Mouse (Mus musculus): ENCODE results near the gene Gm10203.

DNA sequence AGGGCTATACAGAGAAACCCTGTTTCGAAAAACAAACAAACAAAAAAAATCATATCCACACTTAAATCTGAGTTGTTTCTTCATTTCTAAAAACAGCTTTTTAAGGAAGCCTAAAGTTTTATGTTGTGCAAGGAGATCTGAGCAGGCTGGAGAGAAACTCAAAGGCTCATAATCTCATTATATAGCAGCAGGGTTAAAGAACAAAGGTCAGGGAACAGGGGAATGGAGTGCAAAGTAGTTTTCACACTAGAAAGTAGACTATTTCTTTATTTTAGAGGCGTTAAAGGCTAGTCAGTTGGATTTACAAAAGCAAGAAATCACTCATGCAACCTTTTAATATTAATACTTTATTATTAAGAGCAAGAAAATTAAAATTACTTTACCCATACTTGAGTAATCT, 33.7 kb upstream of the Gm10203 start:
- TF ChIP-seq GATA1 (IDR thresholded peaks at IDR 0.05; ENCODE audit: borderline replicate concordance, low read length) (no peak), FLI1 (IDR thresholded peaks at IDR 0.05; ENCODE audit: low read length) (no peak)
